Mouse (Mus musculus) small intestine, adult 2 months (tissue): ENCODE measurements around the gene Spata32. TPM values are rescaled to one million over a fixed set of nuclear protein-coding genes. Genes with fewer than 3 reads are reported as not detected.

Source experiments
- H3K27ac ChIP-seq: fragments of 200-500 bp; 2 replicates; pipeline ENCODE4 v1.5.1; 2012; ENCODE audit warnings: low read depth, low read length, control low read depth, inconsistent platforms; ENCODE audit not compliant: insufficient read depth
- H3K27me3 ChIP-seq: fragments of 200-500 bp; 2 replicates; pipeline ENCODE4 v1.6.1; 2012; ENCODE audit warnings: mild to moderate bottlenecking, moderate library complexity, low read length, inconsistent platforms; ENCODE audit not compliant: control insufficient read depth, insufficient read depth
- H3K36me3 ChIP-seq: fragments of 200-500 bp; 2 replicates; pipeline ENCODE4 v1.6.1; 2012; ENCODE audit warnings: mild to moderate bottlenecking, low read length, control low read depth, inconsistent platforms; ENCODE audit not compliant: control insufficient read depth, insufficient read depth
- H3K4me1 ChIP-seq: fragments of 200-500 bp; 2 replicates; pipeline ENCODE4 v1.6.1; 2012; ENCODE audit warnings: low read length, inconsistent platforms, mixed read lengths; ENCODE audit not compliant: control insufficient read depth, insufficient read depth, insufficient read length
- H3K4me3 ChIP-seq: fragments of 200-500 bp; 2 replicates; pipeline ENCODE4 v1.5.1; 2012; ENCODE audit warnings: low read depth, mild to moderate bottlenecking, control low read depth, inconsistent platforms, low read length, moderate library complexity
- CTCF ChIP-seq: fragments of 200-500 bp; IDR thresholded peaks from 2 replicates; pipeline ENCODE4 v1.5.1; 2012; ENCODE audit warnings: low read depth, mild to moderate bottlenecking, control low read depth, inconsistent platforms, low read length, moderate library complexity, mixed read lengths; ENCODE audit not compliant: insufficient replicate concordance, insufficient read length; ENCODE audit errors: extremely low read depth
- POLR2A ChIP-seq: fragments of 200-500 bp; IDR thresholded peaks from 2 replicates; pipeline ENCODE4 v1.6.1; 2012; ENCODE audit warnings: low read depth, mild to moderate bottlenecking, control low read depth, inconsistent platforms, low read length, moderate library complexity
- WGBS: fragments of 180-500 bp; shearing (Covaris S2); methylation state at CpG from one replicate; pipeline ENCODE4 v1.1.7; 2018; 5-methylcytosine and 5-hydroxymethylcytosine counted together
- polyA plus RNA-seq: library from polyadenylated mRNA; depleted of rRNA; stranded (reverse); fragments of >200 nt; gene quantifications from 2 replicates; pipeline ENCODE4 v1.2.3, GENCODE M21; 2012; rRNA removed

Gene Spata32
- polyA plus RNA-seq, 1 experiment = not detected

DNA sequence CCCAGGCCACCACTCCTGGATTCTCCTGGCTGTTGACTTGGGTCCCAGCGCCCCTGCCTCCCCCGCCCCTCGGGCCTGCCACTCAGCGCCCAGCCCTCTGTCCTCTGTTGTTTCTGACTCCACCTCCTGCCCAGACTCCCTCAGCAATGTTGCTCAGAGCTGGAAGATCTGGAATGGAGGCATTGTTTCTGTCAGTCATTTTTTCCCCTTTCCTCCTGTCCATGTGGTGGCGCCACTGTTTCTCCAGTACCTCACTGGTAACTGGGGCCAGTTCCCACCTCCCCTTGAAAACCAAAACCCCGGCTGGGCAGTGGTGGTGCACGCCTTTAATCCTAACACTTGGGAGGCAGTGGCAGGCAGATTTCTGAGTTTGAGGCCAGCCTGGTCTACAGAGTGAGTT is 56.8 kb downstream of the Spata32 start:
- no peaks in the 10 kb centered on the region for H3K27me3 ChIP-seq
- no peak overlapping the region for H3K4me3 ChIP-seq
- no peak for TF ChIP-seq POLR2A
- peak; percentile 13; the same call in 1 of the 2 replicates for TF ChIP-seq CTCF
- peaks cover 2% of the 10 kb centered on the region; the same call in 1 of the 2 replicates for H3K4me1 ChIP-seq
- H3K36me3 ChIP-seq = no peaks in the 10 kb centered on the region
- no peak overlapping the region for H3K27ac ChIP-seq
- 77% methylated on average over 7 of the region's 7 CpGs for WGBS

DNA sequence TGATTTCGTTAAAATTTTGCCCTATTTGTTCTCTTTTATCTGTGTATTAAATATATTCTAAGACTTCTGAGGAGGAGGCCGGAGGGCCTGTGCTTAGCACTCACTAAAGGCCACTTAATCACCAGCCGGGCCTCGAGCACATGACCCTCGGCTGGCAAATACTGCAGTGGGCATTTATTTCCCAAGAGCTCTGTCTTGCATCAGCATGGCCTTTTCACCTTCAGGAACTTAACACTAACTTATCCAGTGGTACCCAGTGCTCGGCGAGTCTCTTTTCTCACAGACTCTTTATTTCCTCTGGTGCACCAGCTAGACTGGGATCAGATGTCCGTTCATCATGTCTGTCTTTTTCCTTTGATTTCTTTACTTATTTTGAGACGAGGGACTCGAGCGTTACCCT is 57.5 kb downstream of the Spata32 start:
- Histone ChIP-seq H3K36me3 (no peaks in the 10 kb centered on the region), H3K27ac (no peak overlapping the region), H3K4me3 (no peak overlapping the region), H3K4me1 (peaks cover 2% of the 10 kb centered on the region; the same call in 1 of the 2 replicates), H3K27me3 (no peaks in the 10 kb centered on the region)
- no peak for TF ChIP-seq CTCF
- no peak for TF ChIP-seq POLR2A
- 94% methylated on average over 11 of the region's 11 CpGs for WGBS

DNA sequence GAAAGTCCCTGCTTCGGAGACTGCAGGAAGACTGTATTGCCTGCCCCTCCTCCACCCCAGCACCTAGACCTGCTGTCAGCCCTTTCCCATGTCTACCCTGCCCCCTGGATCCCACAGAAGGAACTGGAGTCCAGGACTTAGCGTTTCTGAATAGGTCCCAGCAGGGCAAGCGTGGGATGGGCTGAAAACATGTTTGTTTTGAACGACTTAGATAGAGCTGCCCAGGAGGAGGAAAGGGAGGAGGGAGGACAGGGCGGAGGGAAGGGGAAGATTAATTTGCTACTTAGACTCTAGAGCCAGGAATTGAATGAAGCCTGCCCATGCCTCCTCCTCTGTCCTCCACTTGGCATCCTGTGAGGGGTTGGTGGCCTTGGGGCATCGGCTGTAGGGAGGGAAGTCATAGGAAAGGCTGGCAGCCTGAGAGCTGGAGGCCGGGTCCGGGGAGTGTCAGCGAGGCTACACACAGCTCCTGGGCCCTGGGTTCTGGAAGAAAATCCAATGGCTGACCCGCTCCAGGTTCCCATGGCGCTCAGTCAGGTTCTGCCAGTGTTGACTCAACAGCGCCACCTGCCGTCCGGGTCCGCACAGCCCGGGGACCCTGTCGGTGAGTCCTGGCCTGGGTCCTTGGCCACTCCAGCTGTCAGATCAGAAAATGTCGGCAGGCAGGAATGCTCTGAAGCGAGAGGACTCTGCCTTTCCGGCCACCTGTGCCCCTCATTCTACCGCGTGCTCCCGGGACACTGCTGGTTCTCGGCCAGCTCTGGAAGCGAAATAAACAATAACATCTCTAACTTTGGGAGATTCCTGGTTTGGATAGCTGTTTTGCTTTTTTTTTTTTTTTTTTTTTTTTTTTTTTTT is 59.4 kb downstream of the Spata32 start:
- TF ChIP-seq POLR2A = no peak
- peak; percentile 98 for TF ChIP-seq CTCF
- no peaks in the 10 kb centered on the region for H3K27me3 ChIP-seq
- no peaks in the 10 kb centered on the region for H3K36me3 ChIP-seq
- H3K27ac ChIP-seq = peak overlapping the region; percentile 14; the same call in 1 of the 2 replicates
- peaks cover 2% of the 10 kb centered on the region; the same call in 1 of the 2 replicates for H3K4me1 ChIP-seq
- 3% methylated on average over 25 of the region's 25 CpGs for WGBS
- peak overlapping the region; percentile 59 for H3K4me3 ChIP-seq

Other genes starting within 250 kb of the Spata32 start
- 16.8 and 34.1 TPM in 2 replicates for gene Nmt1, start 190.2 kb downstream of the Spata32 start, polyA plus RNA-seq
- gene Dcakd, start 190.1 kb downstream of the Spata32 start, polyA plus RNA-seq = 29.3 and 57.7 TPM in 2 replicates
- gene Plcd3, start 116.8 kb downstream of the Spata32 start, polyA plus RNA-seq = 3.1 and 4.8 TPM in 2 replicates
- 89.3 and 234 TPM in 2 replicates for gene Acbd4, start 116.8 kb downstream of the Spata32 start, polyA plus RNA-seq
- gene Hexim1, start 102.2 kb downstream of the Spata32 start, polyA plus RNA-seq = 4.3 and 11.4 TPM in 2 replicates
- gene Hexim2, start 86.0 kb downstream of the Spata32 start, polyA plus RNA-seq = 0.86 and 2.2 TPM in 2 replicates
- gene Fmnl1, start 47.3 kb downstream of the Spata32 start, polyA plus RNA-seq = 7.1 and 8.4 TPM in 2 replicates
- gene 1700023F06Rik, start 9.9 kb downstream of the Spata32 start, polyA plus RNA-seq = 0.50 and 0.51 TPM in 2 replicates
- 9.9 and 12.7 TPM in 2 replicates for gene Map3k14, start 49.0 kb upstream of the Spata32 start, polyA plus RNA-seq
- gene Arhgap27, start 145.3 kb upstream of the Spata32 start, polyA plus RNA-seq = 105 and 122 TPM in 2 replicates
- gene Plekhm1, start 194.3 kb upstream of the Spata32 start, polyA plus RNA-seq = 10.4 and 16.6 TPM in 2 replicates